Mouse (Mus musculus) frontal cortex, adult 2 months (tissue): Measurements from ENCODE around the gene Gal3st3. TPM values are rescaled to one million over a fixed set of nuclear protein-coding genes. Genes with fewer than 3 reads are reported as not detected.
"Not testable (repeated sequence)": the region's sequence is repeated elsewhere in the genome, so short reads cannot be mapped to it uniquely, and the experiment has no call there.

ENCODE experiments used
- DNase-seq, 2 experiments: peaks; one replicate each; pipeline ENCODE4 v3.0.0; 2022; ENCODE audit warnings: low spot score in 1 of 2; ENCODE audit errors: extremely low spot score in 1 of 2
- polyA plus RNA-seq: library from polyadenylated mRNA; depleted of rRNA; stranded (reverse); fragments of >200 nt; gene quantifications from 2 replicates; pipeline ENCODE4 v1.2.3, GENCODE M21; 2012; rRNA removed

The Gal3st3 gene
- polyA plus RNA-seq, 1 experiment = 61.5 TPM

DNA sequence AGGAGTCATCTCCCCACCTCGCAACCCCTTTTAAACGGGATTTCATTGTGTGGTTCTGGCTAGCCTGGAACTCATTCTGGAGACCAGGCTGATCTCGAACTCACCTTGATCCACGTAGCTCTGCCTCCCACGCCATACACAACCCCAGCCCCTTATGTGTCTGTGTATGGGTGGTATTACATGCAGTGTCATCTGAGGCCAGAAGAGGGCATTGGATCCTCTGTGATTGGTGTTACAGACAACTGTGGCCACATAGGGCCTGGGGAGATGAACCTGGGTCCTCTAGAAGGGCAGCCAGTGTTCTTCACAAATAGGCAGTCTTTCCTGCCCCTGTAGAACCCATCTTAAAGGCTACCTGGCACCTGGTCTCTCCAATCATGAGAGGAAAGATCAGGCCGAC, 8.1 kb downstream of the Gal3st3 start:
- DNase-seq = no peak

DNA sequence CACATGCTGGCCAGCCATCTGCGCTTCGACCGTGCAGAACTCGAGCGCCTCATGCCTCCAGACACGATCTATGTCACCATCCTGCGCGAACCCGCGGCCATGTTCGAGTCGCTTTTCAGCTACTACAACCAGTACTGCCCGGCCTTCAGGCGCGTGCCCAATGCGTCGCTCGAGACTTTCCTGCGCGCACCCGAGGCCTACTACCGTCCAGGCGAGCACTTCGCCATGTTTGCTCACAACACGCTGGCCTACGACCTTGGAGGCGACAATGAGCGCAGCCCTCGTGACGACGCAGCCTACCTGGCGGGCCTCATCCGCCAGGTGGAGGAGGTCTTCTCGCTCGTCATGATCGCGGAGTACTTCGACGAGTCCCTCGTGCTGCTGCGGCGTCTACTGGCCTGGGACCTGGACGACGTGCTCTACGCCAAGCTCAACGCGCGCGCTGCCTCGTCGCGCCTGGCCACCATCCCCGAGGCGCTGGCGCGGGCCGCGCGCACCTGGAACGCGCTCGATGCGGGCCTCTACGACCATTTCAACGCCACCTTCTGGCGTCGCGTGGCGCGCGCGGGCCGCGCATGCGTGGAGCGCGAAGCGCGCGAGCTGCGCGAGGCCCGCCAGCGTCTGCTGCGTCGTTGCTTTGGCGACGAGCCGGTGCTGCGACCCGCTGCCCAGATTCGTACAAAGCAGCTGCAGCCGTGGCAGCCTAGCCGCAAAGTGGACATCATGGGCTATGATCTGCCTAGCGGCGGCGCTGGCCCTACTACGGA, 9.0 kb downstream of the Gal3st3 start:
- no peak for DNase-seq

DNA sequence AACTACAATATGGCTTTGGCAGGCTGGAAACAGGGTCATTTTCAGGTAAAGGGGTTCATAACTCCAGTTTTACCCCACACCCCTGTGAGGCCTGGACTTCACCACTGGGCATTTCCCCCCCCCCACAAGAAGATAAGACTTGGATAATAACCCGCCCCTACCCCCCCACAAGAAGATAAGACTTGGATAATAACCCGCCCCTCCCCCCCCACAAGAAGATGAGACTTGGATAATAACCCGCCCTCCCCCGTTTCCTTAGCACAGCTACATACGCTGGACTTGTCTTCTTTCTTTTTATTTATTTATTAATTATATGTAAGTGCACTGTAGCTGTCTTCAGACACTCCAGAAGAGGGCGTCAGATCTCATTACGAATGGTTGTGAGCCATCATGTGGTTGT, 10.9 kb downstream of the Gal3st3 start:
- no peak for DNase-seq

DNA sequence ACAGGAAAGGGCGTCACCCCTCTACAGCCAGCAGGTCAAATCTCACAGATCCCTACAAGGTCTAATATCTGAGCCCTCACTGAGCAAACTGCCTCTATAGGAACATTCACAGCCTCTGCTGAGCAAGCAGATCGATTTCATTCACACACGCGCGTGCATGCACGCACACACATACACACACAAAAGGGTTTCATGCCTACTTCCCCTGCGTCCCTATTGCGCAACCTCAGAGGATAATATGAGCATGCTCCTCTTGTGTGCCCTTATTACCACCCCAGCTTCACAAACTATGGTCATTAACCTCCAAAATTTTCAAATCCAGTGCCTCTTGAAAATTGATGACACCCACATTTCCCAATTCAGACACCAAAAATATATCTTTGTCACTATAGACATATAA, 15.1 kb downstream of the Gal3st3 start:
- DNase-seq = no peak

DNA sequence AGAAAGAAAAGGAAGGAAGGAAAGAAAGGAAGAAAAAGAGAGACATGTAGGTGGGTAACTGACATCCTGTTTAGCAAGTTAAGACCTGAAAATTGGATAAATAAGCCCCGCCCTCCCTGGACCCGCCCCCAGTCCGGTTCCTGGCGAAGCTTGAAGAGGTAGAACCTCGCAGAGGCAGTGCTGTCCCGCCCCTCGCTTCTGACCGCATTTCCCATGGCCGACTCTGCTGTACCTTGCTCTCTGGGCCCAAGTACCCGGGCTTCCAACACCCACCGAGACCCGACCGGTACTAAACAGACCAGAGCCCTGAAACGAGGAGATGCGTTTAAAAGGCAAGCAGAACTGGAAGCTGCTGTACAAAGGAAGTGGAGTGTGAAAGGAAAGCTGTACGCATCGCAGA, 25.7 kb downstream of the Gal3st3 start:
- DNase-seq = no peak

DNA sequence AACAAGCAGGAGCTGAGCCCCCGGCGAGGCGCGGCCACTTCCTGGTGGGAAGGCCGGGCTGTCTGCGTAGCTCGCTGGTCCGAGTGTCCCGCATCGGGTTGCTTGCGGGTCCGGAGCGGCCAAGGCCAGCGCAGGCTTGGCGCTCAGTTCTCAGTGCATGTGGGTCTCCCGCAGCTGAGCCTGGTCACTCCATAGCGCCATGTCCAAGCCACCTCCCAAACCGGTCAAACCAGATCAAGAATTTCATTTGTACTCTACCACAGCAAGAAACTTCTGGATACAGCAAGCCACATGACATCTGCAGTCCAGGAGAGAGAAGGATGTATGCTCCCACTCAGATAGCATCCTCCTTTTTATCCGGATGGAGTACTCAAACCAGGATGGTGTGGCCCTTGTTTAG, 29.8 kb downstream of the Gal3st3 start:
- no peak for DNase-seq

DNA sequence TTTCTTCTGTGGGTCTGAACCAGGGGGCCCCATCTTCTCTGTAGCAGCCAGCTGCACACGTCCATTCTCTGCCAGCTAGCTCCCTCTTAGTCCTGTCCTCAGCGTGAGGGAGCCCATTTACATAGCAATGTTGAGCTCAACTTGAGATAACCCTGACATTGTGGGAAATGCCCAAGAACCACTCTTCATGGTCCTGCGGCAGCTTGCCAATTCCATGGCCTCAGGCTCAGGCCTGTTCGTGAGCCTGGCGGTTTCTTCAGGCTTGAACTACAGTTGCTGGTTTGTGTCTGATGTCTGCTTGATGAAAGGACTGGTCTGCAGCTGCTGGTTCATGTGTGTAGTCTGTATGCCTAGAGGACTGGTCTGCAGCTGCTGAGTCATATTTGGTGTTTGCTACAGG, 36.6 kb downstream of the Gal3st3 start:
- no peak for DNase-seq

DNA sequence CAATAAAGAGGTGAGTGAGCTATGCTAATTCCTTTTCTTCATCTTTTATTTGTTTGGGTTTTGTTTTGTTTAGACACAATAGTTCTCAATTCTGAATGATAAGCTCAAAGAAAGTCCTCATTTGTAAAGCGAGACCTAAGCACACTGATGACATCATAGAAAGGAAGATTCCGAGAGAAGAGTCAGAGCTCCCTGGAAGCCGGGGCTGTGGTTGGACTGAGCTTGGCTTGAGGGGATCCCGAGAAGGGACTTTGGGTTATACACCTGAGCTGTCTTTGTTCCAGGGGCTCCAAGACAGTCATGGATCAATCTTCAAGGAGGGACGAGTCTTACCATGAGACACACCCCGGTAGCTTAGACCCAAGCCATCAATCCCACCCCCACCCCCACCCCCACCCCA, 37.3 kb downstream of the Gal3st3 start, which contains the start of gene Catsper1:
TSS of gene Catsper1 (plus strand) at position 301 of the 400 bp plus-strand sequence.
- DNase-seq = no peak

DNA sequence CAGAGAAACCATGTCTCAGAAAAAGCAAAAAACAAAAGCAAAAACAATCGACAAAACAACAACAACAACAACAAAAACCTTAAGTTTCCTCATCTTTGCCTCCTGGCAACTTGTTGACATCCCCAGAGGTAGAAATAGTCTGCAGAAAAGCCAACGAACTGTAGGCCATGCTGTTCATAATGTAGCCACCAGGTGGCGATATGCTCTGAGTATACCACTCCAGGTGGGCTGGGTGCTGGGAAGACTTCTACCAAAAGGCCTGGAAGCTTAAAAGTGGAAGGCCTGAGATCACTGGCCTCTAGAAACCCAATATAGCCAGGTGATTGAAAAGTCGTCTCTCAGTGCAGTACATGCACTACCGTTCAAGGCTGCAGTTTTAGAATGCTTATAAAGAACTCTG, 39.8 kb downstream of the Gal3st3 start:
- peak; percentile 30 to 90 for DNase-seq

DNA sequence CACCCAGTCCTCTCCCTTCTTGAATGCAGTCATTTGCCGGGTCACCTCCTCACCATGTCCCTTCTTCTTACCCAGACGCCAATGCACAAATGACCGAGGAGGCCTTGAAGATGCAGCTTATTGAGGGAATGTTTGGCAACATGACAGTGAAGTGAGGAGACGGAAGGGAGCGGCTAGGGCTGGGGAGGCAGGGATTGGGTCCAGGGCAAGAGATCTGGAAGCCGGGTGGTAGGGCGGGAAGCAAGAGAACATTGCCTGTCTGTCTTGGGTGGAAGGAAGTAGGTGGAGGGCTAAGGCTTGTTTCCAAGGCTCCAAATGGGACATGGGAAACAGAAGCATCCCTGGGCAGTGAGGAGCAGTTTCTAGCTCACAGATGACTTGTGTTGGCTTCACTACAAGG, 43.2 kb downstream of the Gal3st3 start:
- no peak for DNase-seq

DNA sequence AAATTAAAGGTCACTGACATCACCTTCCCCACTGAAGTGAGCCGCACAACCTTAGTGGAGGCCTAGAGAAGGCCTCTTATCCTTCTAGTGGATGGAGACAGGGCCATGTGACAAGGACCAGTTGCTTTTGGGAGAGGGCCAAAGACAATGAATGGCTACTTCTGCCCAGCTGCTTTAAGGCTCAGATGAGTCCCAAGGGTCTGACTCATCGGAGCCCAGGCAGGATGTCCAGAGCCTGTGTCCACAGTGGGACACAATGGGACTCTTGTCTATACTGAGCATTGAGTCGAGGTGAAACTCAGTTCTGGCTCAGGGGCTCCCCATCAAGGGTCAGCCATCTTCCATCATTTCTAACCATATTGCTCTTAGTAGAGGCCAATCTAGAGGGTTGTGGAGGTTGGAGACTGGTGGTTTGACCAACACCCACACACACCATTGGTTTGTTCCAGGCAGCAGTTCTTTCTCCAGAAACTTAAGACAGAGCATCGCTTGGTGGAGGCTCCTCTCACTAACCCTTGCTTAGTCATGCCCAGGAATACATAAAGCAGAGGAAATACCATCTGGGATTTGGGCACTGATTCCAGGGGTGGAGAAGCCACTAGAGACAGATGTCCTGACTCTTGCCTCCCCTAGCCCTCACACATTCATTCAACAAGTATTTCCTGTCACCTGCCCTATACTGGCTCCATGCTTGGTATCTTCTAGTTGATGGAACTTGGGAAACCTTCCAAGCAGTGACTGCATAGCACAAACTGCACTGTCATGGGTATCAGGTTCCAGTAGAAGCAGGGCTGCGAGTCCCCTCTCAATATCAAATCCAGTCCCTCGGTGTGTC, 47.4 kb downstream of the Gal3st3 start:
- DNase-seq = no peak

DNA sequence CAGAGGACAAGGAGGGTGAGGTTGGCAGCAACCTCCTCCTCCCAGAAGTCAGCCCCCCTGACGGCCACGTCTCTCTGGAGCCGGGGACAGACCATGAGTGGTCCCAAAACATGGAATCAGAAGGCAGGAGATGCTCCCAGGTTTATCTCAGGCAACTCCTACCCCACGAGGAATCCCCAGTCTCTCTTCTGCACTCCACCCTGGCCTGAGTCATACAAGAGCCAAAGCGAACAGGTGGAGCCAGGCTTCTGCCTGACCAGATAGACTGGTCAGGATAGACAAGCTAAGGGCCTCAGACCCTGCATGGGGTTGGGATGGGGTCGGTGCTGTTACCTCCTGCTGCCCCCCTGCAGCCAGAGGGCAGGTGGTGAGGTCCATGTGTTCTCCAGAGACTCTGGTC, 49.9 kb downstream of the Gal3st3 start:
- no peak for DNase-seq

DNA sequence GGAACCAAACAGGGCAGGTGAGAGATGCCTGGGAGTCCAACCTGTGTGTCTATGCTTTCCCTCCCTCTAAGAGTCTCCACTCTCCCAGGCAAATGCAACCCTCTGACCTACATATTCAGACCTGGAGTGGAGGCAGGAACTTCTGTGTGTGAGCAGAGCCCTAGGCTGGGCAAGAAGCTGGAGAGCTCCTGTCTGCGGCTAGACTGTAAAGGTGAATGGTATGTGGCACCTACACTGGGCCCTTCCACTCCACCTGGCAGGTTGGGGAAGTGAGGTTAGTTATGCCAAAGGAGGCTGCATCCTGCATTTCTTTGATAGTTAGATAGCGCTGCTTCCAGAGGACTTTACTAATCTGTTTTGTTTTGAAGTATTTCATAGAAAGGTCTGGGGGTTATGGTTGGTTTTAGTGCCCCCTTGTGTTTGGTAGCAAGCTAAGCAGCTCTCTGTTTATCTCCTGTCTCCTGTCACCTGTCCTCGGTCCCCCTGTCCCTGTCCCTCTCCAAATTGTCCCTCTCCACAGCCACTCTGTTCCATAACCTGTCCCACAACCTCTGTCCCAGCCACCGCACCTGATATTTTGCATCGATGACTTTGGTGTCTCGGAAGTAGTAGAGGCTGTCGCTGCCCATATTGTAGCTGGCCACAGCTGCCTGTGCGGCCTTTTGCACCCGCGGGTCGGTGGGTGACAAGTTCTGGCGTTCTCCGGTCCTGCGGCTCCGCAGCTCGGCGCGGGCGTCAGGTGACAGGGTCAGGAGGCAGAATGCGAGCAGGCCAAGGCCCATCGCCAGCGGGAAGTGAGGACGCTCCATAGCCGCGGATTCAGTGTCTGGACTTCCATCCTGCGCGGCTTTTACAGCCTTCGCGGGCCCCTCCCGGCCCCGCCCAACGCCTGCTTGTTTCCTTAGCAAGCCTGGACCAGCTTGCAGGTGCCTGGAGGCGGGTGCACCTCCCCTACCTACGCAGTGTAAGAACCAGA, 50.7 kb downstream of the Gal3st3 start:
- DNase-seq = peak in 1 of 2 experiments; percentile 42

DNA sequence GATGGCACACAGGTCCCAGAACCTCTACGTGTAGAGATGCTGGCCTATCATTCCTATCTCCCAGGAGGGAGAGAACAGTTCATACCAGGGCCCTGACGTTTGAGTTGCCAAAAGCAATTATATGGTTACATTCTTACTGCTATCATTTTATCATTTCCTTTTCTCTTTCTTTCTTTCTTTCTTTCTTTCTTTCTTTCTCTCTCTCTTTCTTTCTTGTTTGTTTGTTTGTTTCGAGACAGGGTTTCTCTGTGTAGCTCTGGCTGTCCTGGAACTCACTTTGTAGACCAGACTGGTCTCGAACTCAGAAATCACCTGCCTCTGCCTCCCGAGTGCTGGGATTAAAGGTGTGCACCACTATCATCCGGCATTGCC, 51.4 kb downstream of the Gal3st3 start, which contains the start of gene Cst6:
TSS of gene Cst6 (minus strand) at position 73 of the 372 bp plus-strand sequence.
- DNase-seq = not testable (repeated sequence)

DNA sequence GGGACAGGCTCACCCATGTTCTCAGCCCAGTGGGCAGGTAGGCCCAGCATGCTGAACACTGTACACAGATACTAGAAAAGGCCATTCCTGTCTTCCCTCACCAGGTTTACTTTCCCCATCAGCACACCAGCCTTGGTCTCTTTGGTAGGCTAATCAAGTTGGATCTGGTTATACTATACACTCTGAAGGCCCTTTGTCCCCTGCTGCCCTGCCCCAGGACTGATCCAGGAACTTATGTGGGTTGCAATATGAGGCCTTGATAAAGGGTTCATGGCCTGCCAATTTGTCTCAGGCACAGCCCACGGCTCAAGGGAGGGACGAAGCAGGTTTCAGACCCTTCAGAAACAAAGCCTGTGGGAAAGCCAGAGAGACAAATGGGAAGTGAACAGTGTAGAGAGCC, 55.5 kb downstream of the Gal3st3 start:
- DNase-seq = no peak

DNA sequence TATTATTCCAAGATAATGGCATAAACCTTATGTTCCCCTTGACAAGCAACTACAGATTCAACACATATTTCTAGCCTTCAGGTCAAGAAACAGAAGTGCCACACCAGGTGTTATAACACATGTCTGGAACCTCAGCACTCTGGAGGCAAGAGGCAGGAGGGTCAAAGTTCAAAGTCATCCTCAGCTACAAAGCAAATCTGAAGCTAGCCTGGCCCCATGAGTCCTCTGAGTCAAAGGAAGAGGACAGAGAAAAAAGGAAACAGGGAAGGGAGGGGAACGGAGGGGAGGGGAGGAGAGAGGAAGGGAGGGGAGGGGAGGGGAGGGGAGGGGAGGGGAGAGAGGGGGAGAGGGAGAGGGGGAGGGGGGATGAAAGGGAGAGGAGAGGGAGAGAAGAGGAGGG, 57.9 kb downstream of the Gal3st3 start:
- no peak for DNase-seq

Other genes with a start within 250 kb of the Gal3st3 start
- 59.9 and 70.6 TPM in 2 replicates for gene Rin1, start 247.8 kb upstream of the Gal3st3 start, polyA plus RNA-seq
- 5.2 and 5.7 TPM in 2 replicates for gene Cd248, start 230.3 kb upstream of the Gal3st3 start, polyA plus RNA-seq
- gene Tmem151a, start 212.8 kb upstream of the Gal3st3 start, polyA plus RNA-seq = 106 and 122 TPM in 2 replicates
- 44.7 and 45.1 TPM in 2 replicates for gene Yif1a, start 209.8 kb upstream of the Gal3st3 start, polyA plus RNA-seq
- 383 and 422 TPM in 2 replicates for gene Cnih2, start 199.8 kb upstream of the Gal3st3 start, polyA plus RNA-seq
- gene Rab1b, start 191.3 kb upstream of the Gal3st3 start, polyA plus RNA-seq = 190 and 208 TPM in 2 replicates
- gene Klc2, start 179.8 kb upstream of the Gal3st3 start, polyA plus RNA-seq = 183 and 187 TPM in 2 replicates
- 43.3 and 47.3 TPM in 2 replicates for gene Pacs1, start 25.2 kb upstream of the Gal3st3 start, polyA plus RNA-seq
- 168 and 172 TPM in 2 replicates for gene Sf3b2, start 2.9 kb upstream of the Gal3st3 start, polyA plus RNA-seq
- gene Catsper1, start 37.4 kb downstream of the Gal3st3 start, polyA plus RNA-seq = not detected in 2 replicates
- 9.6 and 10.2 TPM in 2 replicates for gene Cst6, start 51.2 kb downstream of the Gal3st3 start, polyA plus RNA-seq
- 25.4 and 27.0 TPM in 2 replicates for gene Eif1ad, start 68.4 kb downstream of the Gal3st3 start, polyA plus RNA-seq
- 95.2 and 99.8 TPM in 2 replicates for gene Banf1, start 68.8 kb downstream of the Gal3st3 start, polyA plus RNA-seq
- gene Sart1, start 90.4 kb downstream of the Gal3st3 start, polyA plus RNA-seq = 70.5 and 85.4 TPM in 2 replicates
- gene Tsga10ip, start 104.2 kb downstream of the Gal3st3 start, polyA plus RNA-seq = not detected in 2 replicates
- gene Drap1, start 126.6 kb downstream of the Gal3st3 start, polyA plus RNA-seq = 305 and 342 TPM in 2 replicates
- gene AI837181, start 126.8 kb downstream of the Gal3st3 start, polyA plus RNA-seq = 94.3 and 95.0 TPM in 2 replicates
- gene Fosl1, start 149.2 kb downstream of the Gal3st3 start, polyA plus RNA-seq = 0.06 and 0.19 TPM in 2 replicates
- 22.4 and 24.7 TPM in 2 replicates for gene Ccdc85b, start 159.6 kb downstream of the Gal3st3 start, polyA plus RNA-seq
- 130 and 142 TPM in 2 replicates for gene Fibp, start 162.3 kb downstream of the Gal3st3 start, polyA plus RNA-seq
- 0.38 and 0.40 TPM in 2 replicates for gene Ctsw, start 170.2 kb downstream of the Gal3st3 start, polyA plus RNA-seq
- 36.5 and 37.4 TPM in 2 replicates for gene Efemp2, start 175.6 kb downstream of the Gal3st3 start, polyA plus RNA-seq
- 42.4 TPM in 2 replicates for gene Mus81, start 190.1 kb downstream of the Gal3st3 start, polyA plus RNA-seq
- 1,335 and 1,444 TPM in 2 replicates for gene Cfl1, start 192.1 kb downstream of the Gal3st3 start, polyA plus RNA-seq
- gene 1700020D05Rik, start 205.5 kb downstream of the Gal3st3 start, polyA plus RNA-seq = 5.4 and 5.9 TPM in 2 replicates
- 152 and 164 TPM in 2 replicates for gene Snx32, start 212.2 kb downstream of the Gal3st3 start, polyA plus RNA-seq